Mouse (Mus musculus) cerebellum, adult 2 months (tissue): ENCODE measurements around the gene Ap3b2. TPM values are rescaled to one million over a fixed set of nuclear protein-coding genes. Genes with fewer than 3 reads are reported as not detected.

Experiments used
- DNase-seq, 2 experiments: peaks; one replicate each; pipeline ENCODE4 v3.0.0; 2021
- H3K27ac ChIP-seq: fragments of 200-500 bp; 2 replicates; pipeline ENCODE4 v1.5.1; 2012; ENCODE audit warnings: low read length, control low read depth, inconsistent platforms; ENCODE audit not compliant: insufficient read depth
- H3K27me3 ChIP-seq: fragments of 200-500 bp; 2 replicates; pipeline ENCODE4 v1.6.1; 2012; ENCODE audit warnings: inconsistent platforms, mild to moderate bottlenecking, low read length, moderate library complexity; ENCODE audit not compliant: control insufficient read depth, insufficient read depth
- H3K4me1 ChIP-seq: fragments of 200-500 bp; 2 replicates; pipeline ENCODE4 v1.6.1; 2011; ENCODE audit warnings: low read length; ENCODE audit not compliant: control insufficient read depth, insufficient read depth
- H3K4me3 ChIP-seq: fragments of 200-500 bp; replicated peaks from 2 replicates; pipeline ENCODE3; 2011; ENCODE audit warnings: mild to moderate bottlenecking, low read depth, low read length, control low read depth; ENCODE audit not compliant: insufficient read depth
- CTCF ChIP-seq: fragments of 200-500 bp; IDR thresholded peaks from 2 replicates; pipeline ENCODE4 v1.5.1; 2011; ENCODE audit warnings: low read depth, mild to moderate bottlenecking, control low read depth, low read length, moderate library complexity, borderline replicate concordance; ENCODE audit not compliant: insufficient read depth
- POLR2A ChIP-seq: fragments of 200-500 bp; IDR thresholded peaks from 2 replicates; pipeline ENCODE4 v1.6.1; 2011; ENCODE audit warnings: low read length, control low read depth, borderline replicate concordance; ENCODE audit not compliant: insufficient read depth
- WGBS: fragments of 180-500 bp; shearing (Covaris S2); methylation state at CpG from one replicate; pipeline ENCODE4 v1.1.7; 2018; 5-methylcytosine and 5-hydroxymethylcytosine counted together
- polyA plus RNA-seq: library from polyadenylated mRNA; depleted of rRNA; stranded (reverse); fragments of >200 nt; gene quantifications from 2 replicates; pipeline ENCODE4 v1.2.3, GENCODE M21; 2012

Gene Ap3b2
- polyA plus RNA-seq, 1 experiment = 141 TPM

- 91% methylated on average over 8 of the region's 8 CpGs for WGBS
- Histone ChIP-seq H3K27ac (no peak overlapping the region), H3K27me3 (no peaks in the 10 kb centered on the region), H3K4me3 (no peak overlapping the region), H3K4me1 (0 out of 2 replicates have a peak, but pooled peaks cover 3% of the 10 kb centered on the region)
- no peak for TF ChIP-seq CTCF
- TF ChIP-seq POLR2A = no peak
- DNase-seq = no peak
Observed at GRCm38 (mm10) chr7:81528918-81529317, 35.2 kb upstream of the Ap3b2 start.

DNA sequence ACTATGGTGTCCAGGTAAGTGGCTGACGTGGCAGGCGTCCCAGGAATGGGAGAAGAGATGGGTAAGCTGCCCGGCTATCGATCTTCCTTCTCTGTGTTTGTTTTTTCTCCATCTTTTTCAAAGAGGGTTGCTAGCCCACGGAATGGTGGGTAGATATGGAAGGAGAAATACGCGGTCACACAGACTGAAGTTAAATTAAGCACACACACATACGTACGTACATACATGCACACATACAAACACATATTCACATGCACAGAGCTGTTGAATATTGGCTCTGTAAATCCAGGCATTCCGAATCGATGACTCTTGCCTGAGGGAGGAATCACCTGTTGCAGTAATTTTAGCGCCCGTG is 29.9 kb upstream of the Ap3b2 start:
- Histone ChIP-seq H3K27ac (no peak overlapping the region), H3K4me1 (peaks cover 3% of the 10 kb centered on the region; the same call in 1 of the 2 replicates), H3K4me3 (peak overlapping the region; percentile 90), H3K27me3 (no peaks in the 10 kb centered on the region)
- WGBS = 4% methylated on average over 13 of the region's 13 CpGs
- TF ChIP-seq CTCF (no peak), POLR2A (no peak)
- no peak for DNase-seq

GRCm38 (mm10) chr7:81523008-81523662 is 29.4 kb upstream of the Ap3b2 start:
- under 1% methylated on average over 31 of the region's 31 CpGs for WGBS
- peak; percentile 98 for TF ChIP-seq POLR2A
- TF ChIP-seq CTCF = no peak
- Histone ChIP-seq H3K4me1 (peaks cover 3% of the 10 kb centered on the region; the same call in 1 of the 2 replicates), H3K27me3 (no peaks in the 10 kb centered on the region), H3K4me3 (peak overlapping the region; percentile 90), H3K27ac (peak overlapping the region; percentile 62)
- DNase-seq = peak; percentile 91 to 92

DNA sequence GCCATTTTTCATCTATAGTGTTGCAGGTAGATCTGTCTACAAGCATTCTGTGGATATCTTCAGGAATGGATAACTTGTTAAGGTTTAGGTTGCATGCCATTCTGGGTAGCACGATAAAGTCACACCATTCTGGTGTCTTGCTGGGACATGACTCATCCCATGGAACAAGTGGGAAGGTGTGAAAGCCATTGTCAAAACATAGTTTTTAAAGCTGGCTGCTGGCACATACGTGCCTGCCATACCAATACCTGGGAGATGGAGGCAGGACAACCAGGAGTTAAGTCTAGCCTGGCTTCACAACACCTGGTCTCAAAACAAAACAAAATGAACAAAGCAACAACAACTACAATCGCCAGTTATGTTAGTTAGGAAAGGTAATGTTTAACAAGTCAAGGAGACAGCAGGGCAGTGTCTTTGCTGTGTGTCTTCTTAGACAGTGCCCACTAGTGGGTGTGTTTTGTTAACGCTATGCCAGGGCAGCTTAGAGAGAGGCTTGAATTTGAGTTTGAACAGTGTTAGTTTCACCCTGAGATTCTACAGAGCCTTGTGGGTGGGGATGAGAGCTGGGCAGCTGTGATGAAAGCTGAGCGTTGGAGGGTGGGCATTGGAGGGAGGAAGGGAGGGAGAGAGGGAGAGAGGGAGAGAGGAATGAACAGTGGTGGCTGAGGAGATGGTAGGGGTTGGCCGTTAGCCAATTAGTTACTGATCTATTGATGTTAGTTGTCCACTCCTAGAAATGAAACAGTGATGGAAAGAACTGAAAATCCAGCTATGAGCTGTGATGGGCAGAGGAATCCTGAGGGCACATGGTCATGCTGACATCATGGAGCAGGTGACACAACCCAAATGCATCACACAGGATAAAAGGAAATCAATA is 22.7 kb upstream of the Ap3b2 start:
- no peak for TF ChIP-seq CTCF
- no peak for TF ChIP-seq POLR2A
- WGBS = 57% methylated on average over 6 of the region's 6 CpGs
- Histone ChIP-seq H3K4me3 (no peak overlapping the region), H3K27me3 (no peaks in the 10 kb centered on the region), H3K27ac (no peak overlapping the region), H3K4me1 (no peaks in the 10 kb centered on the region)
- DNase-seq = no peak

DNA sequence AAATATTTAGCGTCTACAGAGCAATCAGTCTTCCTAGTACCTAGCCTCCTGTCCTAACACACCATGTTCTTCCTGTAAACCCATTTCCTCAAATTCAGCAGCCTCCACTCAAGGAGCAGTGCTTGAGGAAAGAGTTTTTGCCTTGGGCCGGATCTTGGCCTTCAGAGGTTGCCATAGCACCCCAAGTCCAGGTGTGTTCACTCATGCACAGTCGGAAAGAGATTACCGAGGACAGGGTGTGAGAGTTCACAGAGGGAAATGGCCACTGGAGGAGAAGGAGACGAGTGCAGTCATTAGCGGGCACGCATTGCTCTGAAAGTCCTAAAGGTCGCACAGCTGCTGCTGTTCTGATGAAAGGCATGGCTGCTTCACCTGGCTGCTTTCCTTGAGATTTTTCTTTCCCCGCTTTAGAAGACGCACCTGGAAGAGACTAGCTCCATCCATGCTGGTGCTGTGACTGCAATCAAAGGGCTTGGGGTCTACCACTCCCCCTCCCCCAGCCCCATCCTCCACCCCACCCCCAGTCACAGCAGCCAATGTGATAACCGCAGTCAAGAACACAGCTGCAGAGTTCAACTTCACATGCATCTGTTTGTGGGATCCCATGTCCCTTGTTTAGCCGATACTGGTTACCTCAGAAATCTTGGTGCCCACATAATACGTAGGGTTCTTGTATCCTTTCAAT is 21.3 kb upstream of the Ap3b2 start:
- WGBS = 57% methylated on average over 13 of the region's 13 CpGs
- DNase-seq = no peak
- Histone ChIP-seq H3K27ac (no peak overlapping the region), H3K4me1 (no peaks in the 10 kb centered on the region), H3K4me3 (no peak overlapping the region), H3K27me3 (no peaks in the 10 kb centered on the region)
- no peak for TF ChIP-seq POLR2A
- no peak for TF ChIP-seq CTCF

DNA sequence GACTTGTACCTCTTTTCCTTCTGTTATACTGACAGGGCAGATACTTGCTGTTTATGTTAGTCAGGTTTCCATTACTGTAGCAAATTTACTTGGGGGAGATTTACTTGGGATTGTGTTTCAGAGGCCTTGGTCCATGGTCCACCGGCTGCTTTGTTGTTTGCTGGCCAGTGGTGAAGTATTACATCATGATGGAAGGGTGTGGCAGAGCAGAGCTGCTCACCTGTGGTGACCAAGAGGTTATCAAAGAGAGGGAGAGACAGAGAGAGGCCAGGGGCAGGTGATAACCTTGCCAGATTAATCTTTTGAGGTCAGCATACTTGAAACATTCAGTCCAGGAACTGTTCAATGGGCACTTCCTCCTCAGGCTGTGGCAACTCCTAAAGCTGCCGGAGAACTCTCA is 7.3 kb upstream of the Ap3b2 start:
- H3K27me3 ChIP-seq = no peaks in the 10 kb centered on the region

GRCm38 (mm10) chr7:81498181-81498580 is 4.5 kb upstream of the Ap3b2 start, which contains the start of gene BC048679:
Gene BC048679 (minus strand): TSS chr7:81498281.
- H3K4me1 ChIP-seq = no peaks in the 10 kb centered on the region
- DNase-seq = no peak
- H3K4me3 ChIP-seq = no peak within 1 kb of the TSS
- TF ChIP-seq CTCF (no peak), POLR2A (no peak)
- H3K27me3 ChIP-seq = no peaks in the 10 kb centered on the region
- 81% methylated on average over 7 of the region's 7 CpGs for WGBS
- no peak within 1 kb of the TSS for H3K27ac ChIP-seq

More for the DNA sequence above, 7.3 kb upstream of the Ap3b2 start:
- 89% methylated on average over 2 of the region's 2 CpGs for WGBS
- no peak for DNase-seq
- Histone ChIP-seq H3K27ac (no peak overlapping the region), H3K4me3 (no peak overlapping the region), H3K4me1 (no peaks in the 10 kb centered on the region)
- TF ChIP-seq POLR2A = no peak
- TF ChIP-seq CTCF = no peak
